Mouse (Mus musculus) myocyte (in vitro differentiated cells): ENCODE results near the gene Vamp9. TPM values are rescaled to one million over a fixed set of nuclear protein-coding genes. Genes with fewer than 3 reads are reported as not detected.
A peak's percentile ranks its signal among the peaks of the same experiment; 100 is the strongest.

Experiments
- H3K27me3 ChIP-seq: one replicate; pipeline ENCODE4 v1.6.1; 2011; ENCODE audit not compliant: control insufficient read depth, insufficient read depth, insufficient read length
- H3K36me3 ChIP-seq: one replicate; pipeline ENCODE4 v1.6.1; 2011; ENCODE audit not compliant: control insufficient read depth, insufficient read depth
- H3K4me2 ChIP-seq: one replicate; pipeline ENCODE4 v1.6.1; 2011; ENCODE audit warnings: low read depth, control low read depth
- H3K4me3 ChIP-seq: one replicate; pipeline ENCODE4 v1.5.1; 2011; ENCODE audit warnings: mild to moderate bottlenecking, control low read depth, moderate library complexity
- H3K79me2 ChIP-seq: one replicate; pipeline ENCODE4 v1.6.1; 2011; ENCODE audit not compliant: control insufficient read depth, insufficient read depth
- H3ac ChIP-seq: one replicate; pipeline ENCODE4 v1.6.1; 2011; ENCODE audit not compliant: control insufficient read depth, insufficient read length
- CEBPB ChIP-seq: IDR thresholded peaks from 2 replicates; pipeline ENCODE4 v1.6.1; 2011; ENCODE audit warnings: mild to moderate bottlenecking, moderate library complexity; ENCODE audit not compliant: poor library complexity, insufficient read depth, severe bottlenecking
- E2F4 ChIP-seq: IDR thresholded peaks from one replicate; pipeline ENCODE4 v1.6.1; 2011; ENCODE audit warnings: mild to moderate bottlenecking, control low read depth, moderate library complexity; ENCODE audit not compliant: insufficient read depth
- MAX ChIP-seq: IDR thresholded peaks from one replicate; pipeline ENCODE4 v1.6.1; 2011; ENCODE audit warnings: low read depth, mild to moderate bottlenecking, control low read depth
- MYOD1 ChIP-seq, 3 experiments: IDR thresholded peaks; one replicate each; pipeline ENCODE4 v1.6.1; 2011; ENCODE audit warnings: control low read depth in 2 of 3, low read depth in 2 of 3, mild to moderate bottlenecking in 2 of 3, moderate library complexity in 1 of 3; ENCODE audit not compliant: insufficient read length in 2 of 3, control insufficient read depth in 1 of 3
- MYOG ChIP-seq, 3 experiments: IDR thresholded peaks; one replicate each; pipeline ENCODE4 v1.6.1; 2011; ENCODE audit warnings: control low read depth in 2 of 3, low read depth in 2 of 3, mild to moderate bottlenecking in 2 of 3; ENCODE audit not compliant: insufficient read length in 2 of 3, control insufficient read depth in 1 of 3, insufficient read depth in 1 of 3
- POLR2A ChIP-seq: IDR thresholded peaks from one replicate; pipeline ENCODE4 v1.6.1; 2011; ENCODE audit warnings: low read depth, mild to moderate bottlenecking, control low read depth, moderate library complexity; ENCODE audit not compliant: insufficient read length
- POLR2AphosphoS2 ChIP-seq: IDR thresholded peaks from one replicate; pipeline ENCODE4 v1.6.1; 2011; ENCODE audit warnings: low read depth, control low read depth; ENCODE audit not compliant: insufficient read length
- REST ChIP-seq: IDR thresholded peaks from one replicate; pipeline ENCODE4 v1.6.1; 2011; ENCODE audit warnings: mild to moderate bottlenecking, control low read depth, moderate library complexity; ENCODE audit not compliant: insufficient read depth, insufficient read length
- SRF ChIP-seq: IDR thresholded peaks from one replicate; pipeline ENCODE4 v1.6.1; 2011; ENCODE audit warnings: low read depth; ENCODE audit not compliant: control insufficient read depth, insufficient read length
- TCF12 ChIP-seq: IDR thresholded peaks from one replicate; pipeline ENCODE4 v1.6.1; 2011; ENCODE audit warnings: mild to moderate bottlenecking, control low read depth; ENCODE audit not compliant: poor library complexity, insufficient read depth, severe bottlenecking
- TCF3 ChIP-seq: IDR thresholded peaks from one replicate; pipeline ENCODE4 v1.6.1; 2011; ENCODE audit warnings: low read depth, control low read depth; ENCODE audit not compliant: insufficient read length
- USF1 ChIP-seq: IDR thresholded peaks from one replicate; pipeline ENCODE4 v1.6.1; 2011; ENCODE audit warnings: low read depth, mild to moderate bottlenecking, control low read depth, moderate library complexity
- polyA plus RNA-seq: library from polyadenylated mRNA; unstranded; fragments of >200 nt; fragmentation: generic; extraction: Trizol; gene quantifications from one replicate; pipeline ENCODE4 v1.2.1, GENCODE M21; 2012; ENCODE audit warnings: missing spikeins

Vamp9 gene
- polyA plus RNA-seq, 1 experiment: not detected

DNA sequence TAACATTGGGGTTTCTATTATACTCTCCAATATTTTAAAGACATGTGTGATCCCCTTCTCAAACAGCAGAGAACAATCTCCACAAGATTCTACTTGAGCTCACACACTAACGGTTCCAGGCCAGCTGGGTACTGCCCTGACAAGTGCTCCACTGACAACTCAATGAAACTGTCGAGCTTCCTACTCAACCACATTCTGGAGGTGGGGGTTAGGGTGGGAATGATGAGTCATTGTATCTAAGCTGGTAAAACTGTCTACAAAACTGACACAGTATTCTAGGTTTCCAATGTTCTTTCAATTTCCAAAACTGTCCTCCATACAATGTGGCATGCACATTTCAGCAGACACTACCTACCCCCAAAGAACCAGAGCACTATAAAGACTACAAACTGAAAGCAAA, 67.9 kb downstream of the Vamp9 start:
- TF ChIP-seq SRF: no peak
- no peak for TF ChIP-seq MAX
- no peak for TF ChIP-seq POLR2AphosphoS2
- Histone ChIP-seq H3K4me2 (peak overlapping the region; percentile 89), H3ac (no peak overlapping the region), H3K36me3 (peaks cover 9% of the 10 kb centered on the region), H3K79me2 (peaks cover 89% of the 10 kb centered on the region), H3K4me3 (no peak overlapping the region), H3K27me3 (no peaks in the 10 kb centered on the region)

DNA sequence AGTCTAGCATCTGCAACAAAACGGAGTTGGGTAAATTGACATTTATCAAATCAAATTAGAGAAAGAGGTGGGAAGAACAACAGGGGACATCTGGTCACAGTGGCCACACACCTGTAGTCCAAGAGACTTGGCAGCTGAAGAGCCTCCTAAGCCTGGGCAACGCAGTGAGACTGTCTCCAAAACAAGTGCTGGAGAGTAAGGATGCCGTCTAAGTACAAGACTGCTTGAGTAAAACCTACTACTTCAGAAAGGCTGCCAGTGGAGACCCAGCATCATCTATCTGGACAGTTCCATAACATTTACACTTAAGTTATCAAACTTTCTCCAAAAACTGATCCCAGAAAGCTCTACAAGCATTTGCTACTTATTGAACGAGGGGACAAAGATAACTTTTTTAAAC, 69.0 kb downstream of the Vamp9 start:
- peaks cover 78% of the 10 kb centered on the region for H3K79me2 ChIP-seq
- H3K36me3 ChIP-seq: peaks cover 9% of the 10 kb centered on the region
- H3K4me3 ChIP-seq: no peak overlapping the region
- no peak overlapping the region for H3ac ChIP-seq
- H3K27me3 ChIP-seq: no peaks in the 10 kb centered on the region
- no peak for TF ChIP-seq POLR2A
- peak overlapping the region; percentile 89 for H3K4me2 ChIP-seq

DNA sequence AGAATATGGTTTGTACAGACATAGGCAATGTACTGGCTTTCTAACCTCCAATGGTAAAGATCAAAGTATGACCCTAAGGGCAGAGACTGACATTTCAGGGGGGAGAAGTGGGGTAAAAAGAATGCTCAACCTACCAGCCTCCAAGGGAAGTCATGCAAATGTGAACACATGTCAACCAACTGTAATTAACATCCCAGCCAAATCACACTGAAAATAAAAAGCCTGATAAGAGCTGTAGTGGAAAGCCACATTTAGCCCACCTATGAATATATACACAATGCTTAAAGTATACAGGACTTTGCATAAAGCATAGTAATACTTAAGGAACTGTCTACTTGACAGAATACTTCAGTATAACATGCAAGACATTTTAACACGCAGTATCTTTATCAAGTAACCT, 69.7 kb downstream of the Vamp9 start:
- Histone ChIP-seq H3K4me3 (peak overlapping the region; percentile 87), H3ac (no peak overlapping the region), H3K27me3 (no peaks in the 10 kb centered on the region), H3K36me3 (peaks cover 5% of the 10 kb centered on the region), H3K79me2 (peaks cover 71% of the 10 kb centered on the region), H3K4me2 (peak overlapping the region; percentile 89)
- TF ChIP-seq CEBPB (no peak), REST (no peak), SRF (no peak), E2F4 (no peak), MYOD1 (IDR thresholded peaks at IDR 0.05; ENCODE audit: control insufficient read depth in 1 of 3, insufficient read length in 2 of 3, low read depth in 2 of 3) (no peak), MYOG (IDR thresholded peaks at IDR 0.05; ENCODE audit: control insufficient read depth in 1 of 3, insufficient read depth in 1 of 3, insufficient read length in 2 of 3, low read depth in 2 of 3) (no peak), TCF12 (no peak), USF1 (no peak), POLR2AphosphoS2 (no peak), MAX (no peak), POLR2A (no peak), TCF3 (no peak)

DNA sequence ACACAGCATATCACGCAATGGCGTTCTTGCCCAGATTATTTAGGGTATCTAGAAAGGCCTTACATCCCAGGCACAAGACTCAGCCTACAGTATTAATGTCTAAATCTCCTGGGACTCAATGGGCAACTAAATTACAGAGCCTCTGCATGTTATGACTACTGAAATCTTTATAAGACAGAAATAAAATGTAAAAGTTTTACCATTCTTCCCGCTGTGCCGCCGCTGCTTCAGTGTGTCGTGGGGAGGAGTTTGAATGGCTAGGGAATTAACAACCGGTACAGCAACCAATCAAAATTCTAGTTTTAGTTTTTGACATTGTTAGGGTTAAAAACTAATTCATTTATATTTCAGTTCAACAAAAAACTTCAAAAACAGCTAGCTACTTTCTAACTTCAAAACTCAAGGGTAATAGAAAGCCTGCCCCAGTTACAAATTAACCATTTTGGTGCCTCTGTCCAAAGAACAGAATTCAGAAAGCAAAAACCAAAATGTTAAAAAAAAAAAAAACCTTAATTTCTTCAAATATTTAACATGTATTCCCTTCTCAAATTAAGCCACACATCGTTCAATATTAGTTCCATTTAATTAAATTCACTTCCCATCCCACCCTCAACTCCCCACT, 70.4 kb downstream of the Vamp9 start:
- Histone ChIP-seq H3K79me2 (peaks cover 64% of the 10 kb centered on the region), H3K4me3 (peak overlapping the region; percentile 87), H3K27me3 (no peaks in the 10 kb centered on the region), H3ac (no peak overlapping the region), H3K4me2 (peak overlapping the region; percentile 89), H3K36me3 (peaks cover 4% of the 10 kb centered on the region)
- TF ChIP-seq MAX: no peak
- no peak for TF ChIP-seq MYOD1 (IDR thresholded peaks at IDR 0.05; ENCODE audit: control insufficient read depth in 1 of 3, insufficient read length in 2 of 3, low read depth in 2 of 3)
- no peak for TF ChIP-seq E2F4
- TF ChIP-seq POLR2AphosphoS2: no peak
- no peak for TF ChIP-seq POLR2A
- TF ChIP-seq TCF12: no peak

DNA sequence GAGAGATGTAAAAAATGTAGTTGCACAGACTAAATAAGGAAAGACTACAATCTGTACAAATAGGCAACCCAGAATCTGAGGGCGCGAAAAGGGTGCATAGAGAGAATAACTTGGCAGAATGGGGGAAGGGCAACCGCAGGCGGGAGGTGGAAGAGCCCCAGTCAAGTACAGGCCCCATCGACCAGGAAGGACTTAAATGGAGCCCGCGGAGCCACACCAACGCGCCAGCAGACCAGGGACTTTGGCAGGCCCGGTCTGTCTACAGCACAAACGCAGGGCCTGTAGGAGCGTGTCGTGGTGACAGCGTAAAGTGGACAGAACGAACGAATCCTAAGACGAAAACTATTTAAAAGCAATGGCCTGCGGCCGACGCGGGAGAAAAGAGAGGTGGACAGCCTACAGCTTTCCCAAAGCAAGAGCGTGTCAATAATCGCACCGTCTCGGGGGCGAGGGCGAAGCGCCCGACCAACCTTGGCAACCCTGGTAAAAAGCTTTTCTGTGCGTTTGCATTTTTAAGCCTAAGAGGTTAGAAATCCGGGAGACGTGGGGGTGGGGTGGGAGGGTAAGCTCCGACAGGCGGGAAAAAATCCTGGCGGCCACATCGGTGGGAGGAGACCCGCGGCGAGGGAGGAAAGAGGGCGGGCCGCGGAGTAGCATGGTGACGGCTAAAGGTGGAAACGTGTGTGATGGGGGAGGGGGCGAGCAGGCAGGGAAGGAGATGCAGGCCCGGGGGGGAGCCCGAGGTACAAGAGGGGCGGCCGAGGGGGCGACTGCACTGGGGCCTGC, 71.7 kb downstream of the Vamp9 start:
- TF ChIP-seq TCF3 (no peak), SRF (no peak), REST (no peak)
- peaks cover 52% of the 10 kb centered on the region for H3K79me2 ChIP-seq
- peaks cover 3% of the 10 kb centered on the region for H3K36me3 ChIP-seq
- peak overlapping the region; percentile 100 for H3ac ChIP-seq
- H3K4me2 ChIP-seq: peak overlapping the region; percentile 89
- H3K27me3 ChIP-seq: no peaks in the 10 kb centered on the region
- H3K4me3 ChIP-seq: peak overlapping the region; percentile 87
